Mouse (Mus musculus): Measurements from ENCODE around the gene Ryr2. TPM values are rescaled to one million over a fixed set of nuclear protein-coding genes. Genes with fewer than 3 reads are reported as not detected.
"Not testable (repeated sequence)": the region's sequence is repeated elsewhere in the genome, so short reads cannot be mapped to it uniquely, and the experiment has no call there.

Ryr2 gene
- polyA plus RNA-seq, 1 experiment: 0.68 TPM

DNA sequence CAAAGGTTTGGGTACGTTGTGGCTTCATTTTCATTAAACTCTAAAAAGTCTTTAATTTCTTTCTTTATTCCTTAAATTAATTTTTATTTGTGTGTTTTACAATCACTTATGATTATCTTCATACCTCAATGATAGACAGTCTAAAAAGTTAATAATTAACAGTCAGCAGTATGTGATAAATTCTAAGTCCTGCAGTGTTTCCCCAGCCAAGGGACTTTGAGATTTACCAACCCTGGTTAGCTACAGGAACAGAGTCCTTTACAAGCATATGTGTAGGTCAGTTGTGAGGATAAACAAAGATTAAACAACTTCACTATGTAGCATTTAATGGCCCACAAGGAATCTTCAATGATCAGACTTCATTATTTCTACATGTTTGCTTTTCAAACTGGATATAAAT lies 410.2 kb downstream of the Ryr2 start:
- 65% methylated on average over 1 of the region's 1 CpGs for WGBS

DNA sequence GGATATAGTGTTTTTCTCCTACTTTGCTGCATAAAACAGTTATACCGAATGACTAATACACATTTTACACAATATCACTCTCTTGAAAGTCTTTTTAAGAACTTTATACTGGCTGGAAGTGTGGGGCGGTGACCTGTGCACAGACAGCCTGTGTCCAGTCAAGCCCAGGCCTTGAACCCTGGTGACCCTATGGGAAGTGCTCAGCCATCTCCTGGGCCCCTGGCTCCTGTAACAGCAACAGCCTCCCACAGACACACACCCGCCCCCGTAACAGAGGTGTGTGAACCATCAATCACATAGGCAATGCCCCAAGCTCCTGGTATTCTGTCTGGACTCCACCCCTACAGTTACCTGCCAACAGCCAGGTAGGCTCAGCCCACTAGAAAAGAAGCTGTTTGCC lies 424.9 kb downstream of the Ryr2 start:
- DNase-seq (ENCODE audit: low read depth, low spot score): no peak
- WGBS: 69% methylated on average over 4 of the region's 4 CpGs

More for the DNA sequence above, 410.2 kb downstream of the Ryr2 start:
- no peak for DNase-seq (ENCODE audit: low read depth, low spot score)

DNA sequence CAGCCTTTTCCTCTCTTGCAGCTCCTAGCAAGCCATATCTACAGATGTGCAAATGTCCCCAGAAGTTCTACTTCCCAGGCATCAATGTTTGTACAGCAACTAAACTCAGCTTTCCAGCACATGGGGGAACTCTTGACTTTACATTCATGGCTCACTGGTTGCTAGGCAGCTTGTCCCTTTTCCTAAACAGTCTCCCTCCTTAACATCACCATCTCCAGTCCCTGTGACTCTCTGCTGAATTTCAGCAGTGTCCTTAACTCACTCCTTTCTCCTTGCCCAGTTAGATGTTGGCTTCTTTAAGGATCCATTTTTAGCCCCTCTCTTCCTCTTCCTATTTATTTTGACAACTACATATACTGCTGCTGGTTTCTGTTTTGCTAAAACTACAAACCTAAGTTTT lies 443.9 kb downstream of the Ryr2 start:
- no peak for DNase-seq (ENCODE audit: low read depth, low spot score)

DNA sequence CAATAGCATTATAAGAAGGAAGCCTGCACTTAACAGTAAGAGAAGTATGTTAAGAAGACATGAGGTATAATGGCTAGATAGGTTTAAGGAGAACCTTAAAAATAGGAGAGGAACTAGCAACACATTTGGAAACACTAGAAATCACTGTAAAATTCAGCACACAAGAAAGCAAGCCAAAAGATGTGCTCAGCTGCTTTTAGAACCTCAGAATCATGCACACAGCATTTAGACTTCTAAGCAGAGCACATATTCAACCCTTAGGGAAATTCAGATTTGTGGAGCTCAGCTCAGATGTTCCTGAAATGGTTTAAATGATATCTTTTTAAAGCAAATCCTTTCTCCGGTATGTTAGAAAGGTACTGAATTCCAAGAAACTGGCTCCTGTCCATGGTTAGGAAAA lies 461.9 kb downstream of the Ryr2 start:
- 100% methylated on average over 1 of the region's 1 CpGs for WGBS
- DNase-seq (ENCODE audit: low read depth, low spot score): no peak

DNA sequence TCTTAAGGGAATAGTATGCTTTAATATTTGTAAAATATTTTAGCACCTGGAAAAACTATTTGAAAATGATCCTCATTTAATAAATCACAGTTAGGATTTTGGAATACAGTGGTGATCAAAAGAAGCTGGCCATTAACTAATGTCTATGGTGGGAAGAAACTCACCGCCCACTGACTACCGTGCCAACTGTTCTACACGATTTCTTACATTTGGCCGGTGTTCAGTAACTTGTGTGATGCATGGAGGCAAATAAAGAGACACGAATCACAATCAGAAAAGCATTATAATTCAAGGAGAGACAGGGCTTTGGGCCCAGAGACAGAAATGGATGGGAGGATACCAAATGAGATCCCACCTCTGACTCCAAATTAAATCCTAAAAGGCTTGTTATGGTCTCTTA lies 470.4 kb downstream of the Ryr2 start:
- WGBS: 74% methylated on average over 5 of the region's 5 CpGs
- DNase-seq (ENCODE audit: low read depth, low spot score): no peak

DNA sequence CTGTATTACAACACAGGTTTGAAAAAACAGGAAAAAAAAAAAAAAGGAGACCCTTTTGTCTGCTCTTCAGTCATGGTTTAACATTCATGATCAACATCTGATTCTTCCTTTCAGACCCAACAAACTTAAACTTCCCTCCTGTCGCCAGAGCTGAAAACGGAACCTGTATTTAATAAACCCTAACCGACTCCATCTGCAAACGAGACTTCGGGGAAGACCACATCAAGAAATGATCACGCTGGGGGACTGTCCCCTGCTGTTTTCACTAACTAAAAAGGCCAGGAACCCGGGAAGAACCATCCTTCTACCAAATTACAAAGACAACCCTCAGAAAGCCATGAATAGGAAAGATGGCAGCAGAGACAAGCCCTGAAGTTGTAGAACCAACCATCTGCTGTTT lies 482.2 kb downstream of the Ryr2 start:
- DNase-seq (ENCODE audit: low read depth, low spot score): no peak
- 80% methylated on average over 7 of the region's 7 CpGs for WGBS

DNA sequence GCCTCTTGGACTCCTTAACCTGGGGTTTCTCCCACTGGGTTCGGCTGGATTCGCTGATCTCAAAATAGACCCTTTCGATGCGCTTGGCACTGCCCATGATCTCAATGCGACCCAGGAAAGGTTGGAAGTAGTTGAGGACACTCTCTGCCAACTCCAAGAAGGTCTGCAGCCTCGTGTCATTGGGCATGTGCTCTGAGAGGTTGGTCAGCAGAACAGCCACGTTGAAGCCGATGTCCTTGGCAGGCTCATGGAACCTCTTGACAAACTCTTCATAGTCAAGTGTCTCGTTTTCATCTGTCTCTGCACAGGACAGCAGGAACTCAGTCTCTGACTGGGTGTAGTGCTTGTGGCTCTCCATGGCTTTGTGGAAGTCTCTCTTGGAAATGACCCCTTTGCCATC lies 511.3 kb downstream of the Ryr2 start:
- WGBS: 80% methylated on average over 9 of the region's 9 CpGs
- DNase-seq (ENCODE audit: low read depth, low spot score): no peak

DNA sequence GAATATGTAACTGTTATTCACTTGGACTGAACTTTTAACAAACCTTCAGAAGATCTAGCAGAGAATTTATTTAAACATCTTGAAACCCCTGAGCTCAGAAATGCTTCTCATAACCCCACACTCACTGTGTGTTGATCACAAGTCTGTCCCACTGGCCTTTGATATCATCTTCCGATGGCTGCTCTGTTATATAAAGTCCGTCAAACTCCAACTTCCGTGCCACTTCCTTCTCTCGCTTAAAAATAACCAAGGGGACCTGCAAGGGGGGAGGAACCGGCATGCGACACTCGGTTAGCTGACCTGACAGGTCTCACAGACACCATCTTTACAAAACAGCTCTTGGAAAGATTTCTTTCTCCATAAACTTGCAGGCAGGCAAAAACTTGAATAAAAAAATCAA lies 521.5 kb downstream of the Ryr2 start:
- 69% methylated on average over 7 of the region's 7 CpGs for WGBS
- DNase-seq (ENCODE audit: low read depth, low spot score): no peak

DNA sequence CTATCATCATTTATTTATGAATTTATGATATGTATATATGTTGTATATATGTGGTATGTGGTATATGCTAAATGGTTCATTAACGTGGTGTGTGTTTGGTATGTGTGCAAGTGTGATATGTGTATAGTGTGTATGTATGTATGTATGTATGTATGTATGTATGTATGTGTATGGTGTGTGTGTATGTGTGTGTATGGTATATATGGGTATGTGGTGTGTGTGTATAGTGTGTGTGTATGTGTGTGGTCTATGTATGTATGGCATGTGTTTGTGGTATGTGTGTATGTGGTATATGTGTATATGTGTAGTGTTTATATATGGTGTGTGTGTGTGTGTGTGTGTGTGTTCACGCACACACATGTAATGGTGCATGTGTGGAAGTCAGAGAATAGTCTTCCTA lies 534.2 kb downstream of the Ryr2 start:
- DNase-seq (ENCODE audit: low read depth, low spot score): no peak
- WGBS: 43% methylated on average over 2 of the region's 2 CpGs

DNA sequence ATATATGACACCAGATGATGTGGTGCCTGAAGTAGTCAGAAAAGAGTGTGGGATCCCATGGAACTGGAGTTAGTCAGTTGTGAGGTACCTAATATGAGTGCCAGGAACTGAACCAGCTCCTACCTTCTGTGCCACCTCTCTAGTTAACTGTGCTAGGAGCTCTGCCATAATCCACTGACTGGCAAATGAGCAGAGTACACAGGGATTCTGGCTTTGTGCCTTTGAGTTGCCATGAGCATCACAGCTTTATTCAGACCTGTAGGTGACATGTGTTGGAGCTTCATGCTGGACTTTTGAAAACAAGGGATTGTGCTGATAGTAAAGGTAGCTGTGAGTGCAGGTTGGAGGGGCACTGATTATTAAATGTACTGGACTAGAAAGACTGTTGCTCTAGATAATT lies 539.4 kb downstream of the Ryr2 start:
- no peak for DNase-seq (ENCODE audit: low read depth, low spot score)

DNA sequence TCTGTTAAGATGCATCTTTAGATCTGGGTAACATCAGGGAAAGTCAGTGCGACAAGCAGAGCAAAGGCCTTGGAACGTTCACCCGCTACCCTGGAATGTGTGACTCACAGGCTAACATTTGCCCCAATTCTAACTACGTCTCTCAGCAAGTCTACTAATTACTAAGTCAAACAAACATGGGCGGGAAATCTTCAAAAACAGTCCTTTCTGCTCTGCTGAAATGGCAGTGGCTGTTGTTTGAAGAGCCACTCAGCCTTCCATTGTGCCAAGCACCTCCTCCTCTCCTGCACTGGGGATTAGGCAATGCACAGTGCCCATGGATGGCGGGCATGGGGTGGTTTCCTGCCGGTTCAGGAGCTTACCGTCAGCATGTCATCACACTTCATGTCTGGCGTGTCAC lies 540.3 kb downstream of the Ryr2 start:
- DNase-seq (ENCODE audit: low read depth, low spot score): no peak
- WGBS: 46% methylated on average over 9 of the region's 9 CpGs

DNA sequence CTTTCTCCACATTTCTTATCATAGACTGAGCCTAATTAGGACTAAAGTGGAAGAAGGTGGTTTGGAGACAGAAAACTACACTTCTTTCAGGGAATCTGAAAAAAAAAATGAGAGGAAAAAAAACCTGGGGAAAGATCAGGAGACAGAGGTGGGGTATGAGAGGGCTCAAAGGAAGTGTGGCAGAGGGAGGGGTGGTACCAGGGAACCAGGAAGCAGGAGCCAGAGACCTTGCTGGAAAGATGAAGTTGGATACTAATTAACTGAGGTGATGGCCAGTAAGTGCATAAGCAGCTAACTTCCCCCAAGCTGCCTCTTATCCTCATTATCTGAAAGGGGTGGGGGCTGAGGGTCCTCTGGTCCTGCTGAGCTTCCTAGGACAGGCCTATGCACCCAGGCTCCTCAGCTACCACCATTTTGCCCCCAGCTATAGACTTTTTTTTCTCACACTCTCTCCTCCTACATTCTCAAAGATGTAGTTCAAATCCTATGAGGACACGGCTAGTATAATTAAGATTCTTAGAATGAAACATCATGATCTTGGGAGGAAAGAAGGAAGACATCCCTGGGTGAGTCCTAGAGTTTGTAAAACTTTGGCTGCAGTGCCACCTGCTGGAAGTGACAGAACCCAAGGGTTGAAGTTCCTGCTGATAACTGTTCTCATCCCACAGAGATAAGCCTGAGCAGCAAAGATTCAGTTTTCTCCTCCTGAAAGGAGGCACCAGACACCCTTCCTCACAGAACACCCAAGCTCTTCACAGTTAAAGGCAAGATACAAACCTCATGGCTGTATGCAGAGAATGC lies 543.3 kb downstream of the Ryr2 start:
- DNase-seq (ENCODE audit: low read depth, low spot score): no peak
- 9% methylated on average over 1 of the region's 1 CpGs for WGBS

DNA sequence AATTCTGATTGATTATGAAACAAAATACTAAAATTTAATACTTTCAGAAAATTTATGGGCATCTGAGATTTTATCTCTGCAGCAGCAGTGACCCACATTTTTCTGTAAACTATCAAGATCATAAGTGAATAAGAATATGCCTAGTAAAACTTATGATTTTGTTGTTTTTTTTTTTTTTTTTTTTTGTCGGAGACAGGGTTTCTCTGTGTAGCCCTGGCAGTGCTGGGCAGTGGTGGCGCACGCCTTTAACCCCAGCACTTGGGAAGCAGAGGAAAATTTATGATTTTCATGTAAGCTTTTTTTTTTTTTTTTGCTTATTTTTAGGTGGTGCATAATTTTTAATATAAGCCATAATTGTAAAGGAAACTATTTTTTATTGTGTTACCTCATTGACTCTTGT lies 557.1 kb downstream of the Ryr2 start:
- no peak for DNase-seq (ENCODE audit: low read depth, low spot score)
- WGBS: 73% methylated on average over 3 of the region's 3 CpGs

DNA sequence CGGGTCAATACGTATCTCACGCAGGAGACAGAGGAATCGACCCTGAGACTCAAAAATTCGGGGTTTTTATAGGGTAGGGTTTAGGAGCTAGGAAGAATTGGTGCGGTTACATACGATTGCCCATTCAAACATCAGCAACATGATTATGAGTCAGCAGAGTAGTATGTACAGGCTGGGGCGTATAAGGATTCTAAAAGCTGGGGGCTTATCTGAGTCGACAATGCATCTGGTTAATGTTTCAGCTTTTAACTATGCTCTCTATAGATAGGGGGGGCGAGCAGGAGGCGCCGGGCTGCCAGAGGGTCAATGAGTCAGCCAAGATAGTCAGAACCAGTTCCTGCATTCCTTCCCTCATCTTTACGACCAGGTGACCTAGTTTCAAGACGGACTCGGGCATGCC lies 557.6 kb downstream of the Ryr2 start:
- not testable (repeated sequence) for DNase-seq (ENCODE audit: low read depth, low spot score)
- 23% methylated on average over 15 of the region's 15 CpGs for WGBS

DNA sequence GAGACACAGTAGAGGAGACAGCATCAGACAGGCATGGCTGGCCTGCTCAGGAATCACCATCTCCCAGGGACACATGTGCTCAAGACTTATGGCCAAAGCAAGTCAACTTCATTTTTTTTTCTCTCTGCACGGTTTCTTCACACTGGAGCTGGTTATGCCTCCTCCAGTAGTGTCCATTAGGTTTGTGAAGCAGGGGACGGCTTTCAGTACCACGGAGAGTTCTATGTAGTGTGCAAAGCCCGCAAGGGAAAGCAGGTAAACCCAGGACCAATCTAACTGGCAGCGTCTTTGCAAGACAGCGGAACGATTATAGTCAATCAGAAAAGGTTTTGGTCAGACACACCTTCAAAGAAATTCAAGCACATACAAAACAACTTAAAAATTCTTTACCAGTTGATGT lies 560.9 kb downstream of the Ryr2 start:
- WGBS: 19% methylated on average over 7 of the region's 7 CpGs
- DNase-seq (ENCODE audit: low read depth, low spot score): no peak

DNA sequence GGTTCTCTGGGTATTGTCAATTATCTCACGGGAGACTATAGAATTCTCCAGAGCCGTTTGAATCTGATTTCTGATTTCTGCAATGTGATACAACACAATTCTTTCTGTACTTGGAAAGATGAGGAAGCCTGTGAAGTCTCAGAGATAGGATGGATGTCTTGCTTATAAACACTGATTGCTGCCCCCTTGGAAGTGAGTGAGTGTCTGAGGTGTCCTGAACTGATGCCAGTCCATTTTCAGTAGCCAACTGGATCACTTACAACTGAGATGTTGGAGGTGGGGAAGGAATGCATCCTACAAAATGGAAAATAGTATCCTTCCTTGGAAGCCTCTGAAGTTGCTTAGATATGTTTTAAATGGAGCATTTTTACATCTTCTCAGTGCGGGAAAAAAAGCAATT lies 564.2 kb downstream of the Ryr2 start:
- 79% methylated on average over 3 of the region's 3 CpGs for WGBS
- no peak for DNase-seq (ENCODE audit: low read depth, low spot score)

DNA sequence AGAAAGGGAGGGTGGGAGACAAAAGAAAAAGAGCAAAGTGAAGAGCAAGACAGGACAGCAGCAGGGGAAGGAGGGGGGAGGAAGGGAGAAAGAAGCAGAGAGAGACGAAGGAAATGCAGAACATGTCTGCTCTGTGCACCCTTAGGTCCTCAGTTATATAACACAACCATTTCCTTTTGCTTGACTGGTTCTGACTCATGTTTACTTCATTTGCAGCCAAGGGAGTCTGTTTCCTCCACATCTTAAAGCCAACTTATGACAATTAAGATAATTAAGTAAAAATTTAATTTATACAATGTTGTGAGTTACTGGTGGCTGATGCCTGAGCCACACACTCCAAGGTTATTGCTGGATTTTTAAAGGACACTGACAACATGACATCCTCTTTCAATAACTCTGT lies 569.9 kb downstream of the Ryr2 start:
- DNase-seq (ENCODE audit: low read depth, low spot score): no peak
- 29% methylated on average over 1 of the region's 1 CpGs for WGBS

DNA sequence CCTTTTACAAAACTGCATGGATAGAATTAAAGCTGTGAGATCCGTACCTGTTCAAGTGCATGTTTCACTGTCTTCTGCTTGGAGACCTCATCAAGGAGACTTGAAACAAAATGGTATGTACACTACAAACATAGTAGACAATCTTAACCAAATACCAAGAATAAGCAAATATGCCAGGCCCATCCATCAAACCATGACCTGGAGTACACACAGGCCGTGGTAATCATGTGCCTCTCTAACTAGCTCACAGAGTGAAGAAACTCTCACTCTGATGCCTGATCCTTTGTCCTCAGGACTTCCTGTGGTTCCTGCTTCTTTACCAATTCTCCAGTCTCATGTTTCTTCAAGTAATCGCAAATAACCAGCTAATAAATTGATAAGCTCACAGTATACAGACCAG lies 570.9 kb downstream of the Ryr2 start:
- 50% methylated on average over 3 of the region's 3 CpGs for WGBS

DNA sequence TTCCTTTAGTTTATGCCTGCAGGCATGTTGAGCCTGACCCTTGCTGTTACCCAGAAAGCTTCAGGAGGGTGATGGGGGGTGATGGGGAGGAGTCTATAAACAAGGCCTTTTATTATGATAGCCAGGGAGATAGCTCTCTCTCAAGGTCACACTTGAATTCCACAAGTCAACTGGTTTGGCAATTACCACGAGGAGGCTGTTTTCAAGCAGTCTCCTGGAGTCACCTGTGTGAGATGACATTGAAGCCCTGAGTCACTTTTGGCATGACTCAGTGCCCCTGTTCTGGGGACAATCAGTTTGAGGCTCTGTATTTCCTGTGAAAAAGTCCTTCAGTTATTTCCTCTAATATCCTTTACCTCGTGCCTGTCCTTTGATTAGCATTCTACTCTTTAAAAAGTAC lies 573.5 kb downstream of the Ryr2 start:
- WGBS: 14% methylated on average over 2 of the region's 2 CpGs
- no peak for DNase-seq (ENCODE audit: low read depth, low spot score)

More for the DNA sequence above, 570.9 kb downstream of the Ryr2 start:
- DNase-seq (ENCODE audit: low read depth, low spot score): no peak

DNA sequence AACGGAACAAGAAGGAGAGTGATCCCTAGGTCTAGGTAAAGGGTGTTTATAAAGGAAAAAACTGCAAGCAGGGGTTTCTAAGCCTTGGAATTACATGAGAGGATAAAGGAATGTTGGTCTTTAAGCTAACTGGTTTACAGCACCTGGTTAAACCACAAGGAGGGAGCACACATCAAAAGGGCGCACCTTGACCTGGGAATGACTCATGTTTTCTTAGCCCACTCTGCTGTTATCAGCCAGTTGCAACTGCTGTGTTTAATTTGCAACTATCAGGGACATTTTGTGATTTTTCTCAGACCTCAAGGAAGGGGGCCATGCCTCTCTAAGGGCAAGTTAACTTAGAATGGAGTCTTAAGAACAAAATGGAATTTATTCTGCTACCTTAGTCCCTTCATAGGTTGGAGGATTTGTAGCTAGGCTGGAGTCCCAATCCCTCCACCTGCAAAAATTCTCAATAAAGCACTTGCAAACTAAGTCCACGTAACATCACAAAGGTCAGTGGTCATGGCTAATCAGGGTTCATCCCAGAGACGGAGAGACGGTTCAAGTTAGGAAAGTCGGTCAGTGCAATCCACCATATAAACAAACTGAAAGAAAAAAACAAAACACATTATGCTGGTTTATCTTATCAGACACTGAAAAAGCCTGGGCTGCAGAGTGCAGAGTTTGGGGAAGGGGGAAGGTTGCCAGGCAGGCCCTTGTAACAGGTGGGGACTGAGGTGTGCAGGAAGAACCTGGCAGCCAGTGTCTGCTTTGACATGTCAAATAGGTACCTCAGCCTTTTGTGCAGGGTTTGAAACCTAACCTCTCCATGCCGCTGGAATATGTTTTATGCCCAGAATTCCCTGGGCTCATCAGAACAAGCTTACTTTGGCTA lies 574.5 kb downstream of the Ryr2 start:
- 46% methylated on average over 7 of the region's 7 CpGs for WGBS
- no peak for DNase-seq (ENCODE audit: low read depth, low spot score)

DNA sequence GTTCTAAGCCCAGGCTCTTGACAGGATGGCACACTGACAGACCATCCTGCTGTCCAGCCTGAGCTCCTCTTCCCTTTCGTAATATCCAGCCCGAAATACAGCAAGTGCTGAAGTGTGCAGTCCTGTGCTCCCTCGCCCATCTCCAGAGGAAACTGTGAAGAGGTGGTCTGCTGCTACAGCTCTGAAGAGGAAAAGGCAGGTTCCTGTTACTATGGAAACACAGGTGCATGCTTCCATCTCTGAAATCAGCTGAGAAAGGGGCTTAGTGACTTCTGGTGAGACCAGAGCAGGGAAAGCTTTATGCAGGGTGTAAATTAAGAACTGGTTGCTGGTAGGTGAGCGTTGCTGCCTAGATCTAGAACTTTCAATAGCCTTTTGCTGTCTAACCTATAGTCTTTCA lies 583.1 kb downstream of the Ryr2 start:
- 78% methylated on average over 4 of the region's 4 CpGs for WGBS
- no peak for DNase-seq (ENCODE audit: low read depth, low spot score)
